Mouse (Mus musculus) midbrain, embryonic 10.5 days (tissue): Measurements from ENCODE around the gene Them5. TPM values are rescaled to one million over a fixed set of nuclear protein-coding genes. Genes with fewer than 3 reads are reported as not detected.
A peak's percentile ranks its signal among the peaks of the same experiment; 100 is the strongest.

Experiments
- DNase-seq: peaks from one replicate; pipeline ENCODE4 v3.0.0-alpha.2; 2017; ENCODE audit warnings: low spot score
- H3K27ac ChIP-seq: fragments of 300-500 bp; sonication (generic); replicated peaks from 2 replicates; pipeline ENCODE4 v1.5.1; 2016; ENCODE audit warnings: mild to moderate bottlenecking
- H3K27me3 ChIP-seq: fragments of 300-500 bp; sonication (generic); 2 replicates; pipeline ENCODE4 v1.6.1; 2016; ENCODE audit warnings: low read depth, mild to moderate bottlenecking; ENCODE audit not compliant: poor library complexity, severe bottlenecking
- H3K36me3 ChIP-seq: fragments of 300-500 bp; sonication (generic); 2 replicates; pipeline ENCODE4 v1.6.1; 2016; ENCODE audit warnings: mild to moderate bottlenecking, moderate library complexity
- H3K4me1 ChIP-seq: fragments of 300-500 bp; sonication (generic); 2 replicates; pipeline ENCODE4 v1.6.1; 2016
- H3K4me3 ChIP-seq: fragments of 300-500 bp; sonication (generic); 2 replicates; pipeline ENCODE4 v1.5.1; 2016; ENCODE audit warnings: mild to moderate bottlenecking, moderate library complexity
- H3K9me3 ChIP-seq: fragments of 300-500 bp; sonication (generic); replicated peaks from 2 replicates; pipeline ENCODE4 v1.6.1; 2016; ENCODE audit warnings: mild to moderate bottlenecking
- WGBS: fragments of 180-500 bp; shearing (Covaris S2); methylation state at CpG from one replicate; pipeline ENCODE4 v1.1.7; 2016; 5-methylcytosine and 5-hydroxymethylcytosine counted together
- polyA plus RNA-seq: library from polyadenylated mRNA; unstranded; fragments of >200 nt; fragmentation: Nextera tagmentation; extraction: Ambion mirVana; gene quantifications from 2 replicates; pipeline ENCODE4 v1.2.1, GENCODE M21; 2016

The Them5 gene
- polyA plus RNA-seq, 1 experiment from 2014 or later, result not detected

DNA sequence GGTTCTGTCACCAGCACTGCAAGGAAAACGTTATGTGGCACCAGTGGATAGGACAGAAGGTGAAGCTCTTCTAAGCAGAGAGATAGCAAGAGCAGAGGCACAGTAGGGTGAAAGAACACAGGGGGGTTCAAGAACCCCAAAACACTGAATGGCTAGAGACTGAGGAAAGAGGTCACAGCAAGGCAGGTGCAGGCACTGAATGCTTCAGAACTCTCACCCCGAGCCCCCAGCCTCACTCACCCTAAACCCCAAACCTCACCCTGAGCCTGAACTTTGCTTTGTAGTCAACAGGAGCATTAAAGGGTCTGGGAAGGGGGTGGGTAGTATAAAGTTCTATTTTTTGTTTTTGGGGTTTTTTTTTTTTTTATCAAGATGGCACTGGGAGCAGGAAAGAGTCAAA, 6.2 kb downstream of the Them5 start:
- no peaks in the 10 kb centered on the region for H3K36me3 ChIP-seq
- 85% methylated on average over 2 of the region's 2 CpGs for WGBS
- no peak overlapping the region for H3K27ac ChIP-seq
- no peak overlapping the region for H3K4me3 ChIP-seq
- no peaks in the 10 kb centered on the region for H3K9me3 ChIP-seq
- no peaks in the 10 kb centered on the region for H3K27me3 ChIP-seq
- no peak for DNase-seq
- 0 out of 2 replicates have a peak, but pooled peaks cover 3% of the 10 kb centered on the region for H3K4me1 ChIP-seq

GRCm38 (mm10) chr3:94360812-94361211, 18.9 kb downstream of the Them5 start:
- peaks cover 4% of the 10 kb centered on the region; the same call in 1 of the 2 replicates for H3K9me3 ChIP-seq
- H3K27ac ChIP-seq, result no peak overlapping the region
- H3K36me3 ChIP-seq, result no peaks in the 10 kb centered on the region
- peaks cover 23% of the 10 kb centered on the region for H3K4me1 ChIP-seq
- whole genome bisulfite sequencing, result 10% methylated on average over 1 of the region's 1 CpGs
- peaks cover 46% of the 10 kb centered on the region for H3K27me3 ChIP-seq
- H3K4me3 ChIP-seq, result no peak overlapping the region
- DNase-seq, result no peak

GRCm38 (mm10) chr3:94362138-94362537, 20.2 kb downstream of the Them5 start, which contains the start of gene C2cd4d:
Gene C2cd4d (plus strand): TSS chr3:94362438.
- Histone ChIP-seq H3K4me1 (peaks cover 23% of the 10 kb centered on the region), H3K27me3 (peaks cover 56% of the 10 kb centered on the region), H3K36me3 (no peaks in the 10 kb centered on the region), H3K4me3 (peak within 1 kb of the TSS; percentile 69), H3K9me3 (peaks cover 4% of the 10 kb centered on the region; the same call in 1 of the 2 replicates), H3K27ac (peak within 1 kb of the TSS; percentile 86)
- DNase-seq, result no peak
- 26% methylated on average over 7 of the region's 7 CpGs for WGBS

DNA sequence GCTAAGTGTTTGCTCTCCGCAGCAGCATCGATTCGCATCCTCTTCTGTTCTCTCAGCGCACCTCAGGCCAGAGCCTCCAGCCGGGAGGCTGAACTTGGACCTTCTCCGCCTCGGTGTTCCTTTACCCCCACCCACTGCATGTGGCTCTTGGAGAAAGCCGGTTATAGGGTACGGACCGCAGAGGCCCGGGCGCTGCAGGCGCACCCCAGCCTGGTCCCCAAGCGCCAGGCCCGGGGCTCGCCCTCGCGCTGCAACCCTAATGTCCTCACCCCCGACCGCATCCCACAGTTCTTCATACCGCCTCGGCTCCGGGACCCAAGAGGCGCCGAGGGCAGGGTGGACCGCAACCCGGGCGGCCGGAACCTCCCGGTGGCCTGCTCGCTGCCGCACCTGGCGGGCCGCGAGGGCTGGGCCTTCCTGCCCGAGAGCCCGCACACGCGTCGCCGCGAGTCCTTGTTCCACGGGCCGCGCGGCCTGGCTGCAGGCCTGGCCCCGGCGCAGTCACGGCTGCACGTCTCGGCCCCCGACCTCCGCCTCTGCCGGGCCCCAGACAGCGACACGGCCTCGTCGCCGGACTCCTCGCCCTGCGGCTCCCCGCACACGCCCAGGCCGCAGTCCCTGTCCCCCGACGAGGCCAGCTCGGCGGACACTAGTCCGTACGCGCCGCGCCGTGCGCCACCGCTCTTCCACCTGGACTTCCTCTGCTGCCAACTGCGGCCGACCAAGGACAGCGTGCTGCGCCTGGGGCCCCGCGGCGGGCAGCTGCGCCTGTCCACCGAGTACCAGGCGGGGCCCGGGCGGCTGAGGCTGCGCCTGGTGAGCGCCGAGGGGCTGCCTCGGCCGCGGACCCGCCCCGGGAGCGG, 21.6 kb downstream of the Them5 start:
- 5% methylated on average over 95 of the region's 97 CpGs for WGBS
- peaks cover 23% of the 10 kb centered on the region for H3K4me1 ChIP-seq
- H3K27me3 ChIP-seq, result peaks cover 56% of the 10 kb centered on the region
- peak overlapping the region; percentile 86 for H3K27ac ChIP-seq
- peaks cover 4% of the 10 kb centered on the region; the same call in 1 of the 2 replicates for H3K9me3 ChIP-seq
- peak; percentile 70 for DNase-seq
- H3K36me3 ChIP-seq, result no peaks in the 10 kb centered on the region
- H3K4me3 ChIP-seq, result peak overlapping the region; percentile 69

DNA sequence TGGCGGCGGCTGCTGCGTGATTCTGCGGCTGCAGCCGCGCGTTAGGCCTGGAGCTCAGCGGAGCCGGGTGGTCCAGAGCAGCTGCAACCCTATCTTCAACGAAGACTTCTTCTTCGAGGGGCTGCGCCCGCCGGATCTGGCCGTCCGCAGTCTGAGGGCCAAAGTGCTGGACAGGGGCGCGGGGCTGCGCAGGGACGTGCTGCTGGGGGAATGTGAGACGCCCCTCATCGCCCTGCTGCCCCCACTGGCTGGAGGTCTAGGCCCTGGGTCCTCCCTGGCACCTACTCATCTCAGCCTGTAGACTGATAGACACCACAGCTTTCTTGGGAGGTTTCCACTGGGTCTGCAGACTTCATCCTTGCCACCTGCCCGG, 22.2 kb downstream of the Them5 start:
- H3K27ac ChIP-seq, result peak overlapping the region; percentile 86

DNA sequence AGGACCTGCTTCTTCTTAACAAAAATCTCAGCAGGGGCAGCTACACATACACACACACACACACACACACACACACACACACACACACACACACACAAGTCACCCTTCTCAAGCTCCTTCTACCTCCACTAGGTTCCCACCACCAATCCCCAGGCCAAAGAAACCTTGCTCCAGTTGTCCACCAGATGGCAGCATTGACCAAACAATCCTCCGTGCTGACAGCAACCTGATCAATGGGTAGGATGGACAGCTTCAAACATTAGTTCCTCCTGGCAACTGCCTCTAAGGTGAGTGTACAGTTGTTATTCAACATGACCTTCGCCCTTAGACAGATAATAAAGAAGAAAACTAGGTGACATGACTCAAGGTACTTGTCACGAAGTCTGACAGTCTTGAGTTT, 24.9 kb downstream of the Them5 start:
- Histone ChIP-seq H3K27me3 (peaks cover 54% of the 10 kb centered on the region), H3K4me3 (no peak overlapping the region), H3K9me3 (peaks cover 4% of the 10 kb centered on the region; the same call in 1 of the 2 replicates), H3K4me1 (peaks cover 25% of the 10 kb centered on the region), H3K27ac (no peak overlapping the region), H3K36me3 (no peaks in the 10 kb centered on the region)
- peak; percentile 85 for DNase-seq
- WGBS, result 22% methylated on average over 3 of the region's 3 CpGs

More for the DNA sequence above, 22.2 kb downstream of the Them5 start:
- no peaks in the 10 kb centered on the region for H3K36me3 ChIP-seq
- peak overlapping the region; percentile 69 for H3K4me3 ChIP-seq
- peaks cover 56% of the 10 kb centered on the region for H3K27me3 ChIP-seq
- peaks cover 23% of the 10 kb centered on the region for H3K4me1 ChIP-seq
- DNase-seq, result peak; percentile 62
- H3K9me3 ChIP-seq, result peaks cover 4% of the 10 kb centered on the region; the same call in 1 of the 2 replicates
- WGBS, result 5% methylated on average over 23 of the region's 23 CpGs

DNA sequence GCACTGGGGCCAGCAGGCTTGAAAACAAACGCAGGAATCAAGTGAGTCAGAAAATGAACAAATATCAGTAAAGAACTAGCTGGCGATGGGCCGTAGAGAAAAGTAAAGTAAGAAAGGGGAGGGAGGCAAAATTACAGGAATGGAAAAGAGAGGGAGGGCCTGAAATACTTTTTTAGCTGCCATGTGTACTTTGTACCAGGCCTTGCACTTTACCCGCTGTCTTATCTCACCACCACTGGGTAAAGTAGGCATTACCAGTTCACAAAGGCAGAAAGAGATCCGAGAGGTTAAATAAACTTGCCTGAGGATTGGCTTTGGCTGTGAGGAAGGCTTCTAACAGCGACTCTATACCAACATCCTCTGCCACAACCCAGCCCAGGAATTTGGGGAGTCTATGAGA, 25.6 kb downstream of the Them5 start:
- WGBS, result 84% methylated on average over 6 of the region's 6 CpGs
- Histone ChIP-seq H3K9me3 (peaks cover 4% of the 10 kb centered on the region; the same call in 1 of the 2 replicates), H3K4me1 (peaks cover 23% of the 10 kb centered on the region), H3K4me3 (no peak overlapping the region), H3K27ac (no peak overlapping the region), H3K36me3 (no peaks in the 10 kb centered on the region), H3K27me3 (peaks cover 54% of the 10 kb centered on the region)
- no peak for DNase-seq

- DNase-seq, result no peak
- WGBS, result 71% methylated on average over 6 of the region's 6 CpGs
- Histone ChIP-seq H3K4me3 (no peak overlapping the region), H3K27ac (no peak overlapping the region), H3K36me3 (no peaks in the 10 kb centered on the region), H3K27me3 (peaks cover 54% of the 10 kb centered on the region), H3K4me1 (peaks cover 28% of the 10 kb centered on the region), H3K9me3 (no peaks in the 10 kb centered on the region)
Measured at GRCm38 (mm10) chr3:94368631-94369030, 26.7 kb downstream of the Them5 start.

DNA sequence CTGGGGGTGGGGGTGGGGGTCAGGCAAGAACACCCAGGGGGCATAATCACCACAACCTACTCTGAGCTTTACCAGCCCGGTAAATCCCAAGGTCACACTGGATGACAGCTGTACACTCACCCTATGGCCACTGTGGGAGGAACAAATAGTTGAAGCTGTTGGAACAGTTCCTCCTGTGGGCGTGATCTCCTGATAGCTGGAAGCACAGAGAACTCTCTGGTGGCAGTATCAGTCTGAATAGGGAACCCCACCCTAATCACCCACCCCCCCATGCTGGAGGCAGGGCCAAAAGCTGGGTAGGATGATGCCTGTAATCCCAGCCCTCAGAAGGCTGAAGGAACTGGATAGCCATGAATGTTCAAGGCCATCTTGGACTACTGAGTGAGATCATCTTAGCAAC, 27.8 kb downstream of the Them5 start:
- DNase-seq, result no peak
- no peaks in the 10 kb centered on the region for H3K9me3 ChIP-seq
- no peaks in the 10 kb centered on the region for H3K36me3 ChIP-seq
- WGBS, result 61% methylated on average over 2 of the region's 2 CpGs
- no peak overlapping the region for H3K4me3 ChIP-seq
- peaks cover 28% of the 10 kb centered on the region for H3K4me1 ChIP-seq
- H3K27me3 ChIP-seq, result peaks cover 53% of the 10 kb centered on the region
- H3K27ac ChIP-seq, result no peak overlapping the region

DNA sequence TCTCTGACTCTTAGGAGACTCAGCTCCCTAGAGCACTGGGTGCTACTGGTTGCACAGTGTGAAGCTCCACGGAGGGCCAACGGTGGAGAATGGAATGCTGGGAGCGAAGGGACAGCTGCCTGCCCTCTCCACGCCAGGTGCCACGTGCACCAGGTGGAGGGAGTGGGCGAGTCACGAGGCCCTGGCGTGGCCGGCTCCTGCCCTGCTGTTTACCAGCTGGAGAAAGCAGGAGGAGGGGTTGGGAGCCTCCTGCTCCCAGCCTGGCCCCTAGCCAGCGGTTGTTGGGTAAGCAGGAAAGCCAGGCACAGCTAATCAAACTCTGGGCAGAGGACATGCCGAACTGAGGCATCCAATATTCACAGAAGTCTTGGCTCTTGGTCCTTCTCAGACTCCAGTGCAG, 29.7 kb downstream of the Them5 start:
- peaks cover 28% of the 10 kb centered on the region for H3K4me1 ChIP-seq
- H3K27ac ChIP-seq, result 0 out of 2 replicates have a peak overlapping the region, but pooled peaks have one; percentile 28
- H3K36me3 ChIP-seq, result no peaks in the 10 kb centered on the region
- no peak overlapping the region for H3K4me3 ChIP-seq
- H3K27me3 ChIP-seq, result peaks cover 45% of the 10 kb centered on the region
- 4% methylated on average over 11 of the region's 11 CpGs for WGBS
- H3K9me3 ChIP-seq, result no peaks in the 10 kb centered on the region
- no peak for DNase-seq

GRCm38 (mm10) chr3:94372038-94372437, 30.1 kb downstream of the Them5 start:
- Histone ChIP-seq H3K4me3 (no peak overlapping the region), H3K9me3 (no peaks in the 10 kb centered on the region), H3K27ac (0 out of 2 replicates have a peak overlapping the region, but pooled peaks have one; percentile 28), H3K27me3 (peaks cover 44% of the 10 kb centered on the region), H3K4me1 (peaks cover 28% of the 10 kb centered on the region), H3K36me3 (no peaks in the 10 kb centered on the region)
- no peak for DNase-seq
- WGBS, result 3% methylated on average over 3 of the region's 3 CpGs

- DNase-seq, result no peak
- peaks cover 44% of the 10 kb centered on the region for H3K27me3 ChIP-seq
- H3K4me1 ChIP-seq, result peaks cover 32% of the 10 kb centered on the region
- no peaks in the 10 kb centered on the region for H3K36me3 ChIP-seq
- 11% methylated on average over 5 of the region's 5 CpGs for WGBS
- no peaks in the 10 kb centered on the region for H3K9me3 ChIP-seq
- peak within 1 kb of the TSS; percentile 39 for H3K4me3 ChIP-seq
- H3K27ac ChIP-seq, result peak within 1 kb of the TSS; percentile 58
Measured at GRCm38 (mm10) chr3:94372641-94373040, 30.7 kb downstream of the Them5 start, which contains the start of gene Rorc. Gene Rorc (plus strand): TSS chr3:94372794.

DNA sequence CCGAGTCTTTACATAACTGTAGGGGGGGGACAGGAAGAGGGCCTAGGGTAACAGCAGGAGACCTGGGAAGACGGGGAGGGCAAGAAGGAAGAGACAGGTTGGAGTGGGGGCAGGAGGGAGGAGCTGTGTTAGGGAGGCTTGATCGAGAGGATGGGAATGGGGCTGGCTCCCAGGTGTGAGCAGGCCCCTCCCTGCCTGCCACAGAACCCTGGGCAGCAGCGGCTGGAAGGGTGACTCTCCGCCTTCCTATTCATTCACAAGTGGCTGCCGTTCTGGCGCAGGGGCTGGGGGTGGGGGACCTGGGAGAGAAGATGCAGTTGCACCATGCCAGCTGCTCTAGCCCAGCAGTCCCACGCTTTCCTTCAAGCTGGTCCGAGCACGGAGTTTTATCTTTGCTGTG, 31.2 kb downstream of the Them5 start:
- WGBS, result 3% methylated on average over 10 of the region's 10 CpGs
- H3K27ac ChIP-seq, result peak overlapping the region; percentile 58
- peak overlapping the region; percentile 39 for H3K4me3 ChIP-seq
- peaks cover 32% of the 10 kb centered on the region for H3K4me1 ChIP-seq
- H3K27me3 ChIP-seq, result peaks cover 44% of the 10 kb centered on the region
- H3K36me3 ChIP-seq, result no peaks in the 10 kb centered on the region
- H3K9me3 ChIP-seq, result no peaks in the 10 kb centered on the region
- no peak for DNase-seq
